Mouse (Mus musculus) hindbrain, embryonic 16.5 days (tissue): ENCODE results near the gene Galnt7. TPM values are rescaled to one million over a fixed set of nuclear protein-coding genes. Genes with fewer than 3 reads are reported as not detected.
A peak's percentile ranks its signal among the peaks of the same experiment; 100 is the strongest.
"Not testable (repeated sequence)": the region's sequence is repeated elsewhere in the genome, so short reads cannot be mapped to it uniquely, and the experiment has no call there.

Source experiments
- ATAC-seq: fragments of 200-750 bp; cut with Nextera tagmentation; 2 replicates; pipeline ENCODE4 v1.8.0; 2017; ENCODE audit warnings: moderate TSS enrichment, moderate library complexity
- H3K27ac ChIP-seq: fragments of 300-500 bp; sonication (generic); 2 replicates; pipeline ENCODE4 v1.5.1; 2014; ENCODE audit warnings: low read depth, mild to moderate bottlenecking, control low read depth, low read length, moderate library complexity
- H3K27me3 ChIP-seq: fragments of 300-500 bp; sonication (generic); replicated peaks from 2 replicates; pipeline ENCODE4 v1.6.1; 2014; ENCODE audit warnings: low read length; ENCODE audit not compliant: control insufficient read depth, insufficient read depth
- H3K36me3 ChIP-seq: fragments of 300-500 bp; sonication (generic); 2 replicates; pipeline ENCODE4 v1.6.1; 2014; ENCODE audit warnings: mild to moderate bottlenecking, low read length, moderate library complexity, mixed read lengths; ENCODE audit not compliant: control insufficient read depth, insufficient read depth
- H3K4me1 ChIP-seq: fragments of 300-500 bp; sonication (generic); 2 replicates; pipeline ENCODE4 v1.6.1; 2014; ENCODE audit warnings: low read depth, low read length; ENCODE audit not compliant: control insufficient read depth, insufficient read depth
- H3K4me2 ChIP-seq: fragments of 300-500 bp; sonication (generic); 2 replicates; pipeline ENCODE4 v1.6.1; 2014; ENCODE audit warnings: mild to moderate bottlenecking, low read length, control low read depth, moderate library complexity
- H3K4me3 ChIP-seq: fragments of 300-500 bp; sonication (generic); 2 replicates; pipeline ENCODE4 v1.5.1; 2014; ENCODE audit warnings: mild to moderate bottlenecking, low read length, control low read depth, moderate library complexity
- H3K9ac ChIP-seq: fragments of 300-500 bp; sonication (generic); 2 replicates; pipeline ENCODE4 v1.6.1; 2014; ENCODE audit warnings: low read depth, mild to moderate bottlenecking, control low read depth, low read length, moderate library complexity
- H3K9me3 ChIP-seq: fragments of 300-500 bp; sonication (generic); 2 replicates; pipeline ENCODE4 v1.6.1; 2014; ENCODE audit warnings: mild to moderate bottlenecking, low read length, moderate library complexity; ENCODE audit not compliant: control insufficient read depth
- WGBS: fragments of 180-500 bp; shearing (Covaris S2); extraction: QIAGEN DNeasy Blood & Tissue Kit; methylation state at CpG from one replicate; pipeline ENCODE4 v1.1.7; 2014; 5-methylcytosine and 5-hydroxymethylcytosine counted together
- polyA plus RNA-seq: library from polyadenylated mRNA; unstranded; fragments of >200 nt; fragmentation: Nextera tagmentation; extraction: Ambion mirVana; gene quantifications from 2 replicates; pipeline ENCODE4 v1.2.1, GENCODE M21; 2015

Galnt7 gene
- polyA plus RNA-seq, 1 experiment from 2014 or later: 11.1 TPM

- H3K9me3 ChIP-seq: no peaks in the 10 kb centered on the region
- no peak overlapping the region for H3K4me3 ChIP-seq
- H3K4me2 ChIP-seq: no peak overlapping the region
- ATAC-seq: peak; percentile 63
- H3K9ac ChIP-seq: no peak overlapping the region
- H3K27ac ChIP-seq: no peak overlapping the region
- no peaks in the 10 kb centered on the region for H3K27me3 ChIP-seq
- WGBS: 38% methylated on average over 15 of the region's 15 CpGs
- H3K4me1 ChIP-seq: no peaks in the 10 kb centered on the region
- H3K36me3 ChIP-seq: peaks cover 3% of the 10 kb centered on the region; the same call in 1 of the 2 replicates
Measured at GRCm38 (mm10) chr8:57530666-57531349, 122.0 kb downstream of the Galnt7 start.

GRCm38 (mm10) chr8:57530238-57530637 lies 122.6 kb downstream of the Galnt7 start:
- Histone ChIP-seq H3K27ac (no peak overlapping the region), H3K4me3 (no peak overlapping the region), H3K4me1 (no peaks in the 10 kb centered on the region), H3K36me3 (peaks cover 3% of the 10 kb centered on the region; the same call in 1 of the 2 replicates), H3K4me2 (no peak overlapping the region), H3K9me3 (no peaks in the 10 kb centered on the region), H3K9ac (no peak overlapping the region), H3K27me3 (no peaks in the 10 kb centered on the region)
- 88% methylated on average over 13 of the region's 13 CpGs for WGBS
- no peak for ATAC-seq

- H3K27ac ChIP-seq: no peak overlapping the region
- no peak overlapping the region for H3K4me3 ChIP-seq
- H3K4me1 ChIP-seq: no peaks in the 10 kb centered on the region
- no peak overlapping the region for H3K9ac ChIP-seq
- 92% methylated on average over 1 of the region's 1 CpGs for WGBS
- no peaks in the 10 kb centered on the region for H3K36me3 ChIP-seq
- no peak overlapping the region for H3K4me2 ChIP-seq
- H3K9me3 ChIP-seq: no peaks in the 10 kb centered on the region
- no peak for ATAC-seq
- no peaks in the 10 kb centered on the region for H3K27me3 ChIP-seq
Measured at GRCm38 (mm10) chr8:57528036-57528435, 124.8 kb downstream of the Galnt7 start.

DNA sequence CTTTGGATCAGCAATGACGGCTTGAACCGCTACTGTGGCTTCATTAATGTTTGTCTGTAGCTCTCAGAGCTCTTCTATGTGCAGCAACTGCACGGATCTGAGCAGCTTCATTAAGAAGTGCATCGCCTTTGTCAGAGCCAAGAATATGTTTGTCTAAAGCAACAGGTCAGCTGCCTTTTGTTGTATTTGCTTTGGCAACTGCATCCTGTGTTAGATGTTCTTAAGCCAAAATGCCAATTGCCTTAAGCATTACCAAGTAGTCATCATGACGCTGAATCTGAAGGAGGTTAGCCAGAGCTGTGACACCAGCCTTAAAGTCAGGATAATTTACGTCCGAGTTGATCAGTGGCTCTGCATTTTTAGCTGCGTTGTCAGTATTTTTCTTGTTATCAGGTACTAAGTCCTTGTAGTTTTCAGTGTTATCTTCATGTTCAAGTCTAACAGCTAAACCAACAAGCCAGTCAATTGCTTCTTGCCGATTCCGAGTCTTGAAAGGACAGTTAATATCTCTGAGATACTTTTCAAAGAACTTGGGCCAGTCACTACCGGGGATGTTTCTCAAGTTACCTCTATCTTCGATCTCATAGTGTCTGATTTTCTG lies 132.5 kb downstream of the Galnt7 start:
- Histone ChIP-seq H3K4me3 (no peak overlapping the region), H3K4me1 (no peaks in the 10 kb centered on the region), H3K4me2 (no peak overlapping the region), H3K27ac (no peak overlapping the region), H3K9ac (no peak overlapping the region), H3K36me3 (no peaks in the 10 kb centered on the region), H3K27me3 (no peaks in the 10 kb centered on the region), H3K9me3 (no peaks in the 10 kb centered on the region)
- ATAC-seq: no peak
- WGBS: 85% methylated on average over 12 of the region's 12 CpGs

- Histone ChIP-seq H3K4me1 (peaks cover 2% of the 10 kb centered on the region; the same call in 1 of the 2 replicates), H3K4me2 (no peak overlapping the region), H3K27ac (no peak overlapping the region), H3K4me3 (no peak overlapping the region), H3K27me3 (no peaks in the 10 kb centered on the region), H3K9me3 (no peaks in the 10 kb centered on the region), H3K9ac (no peak overlapping the region), H3K36me3 (no peaks in the 10 kb centered on the region)
- no peak for ATAC-seq
- WGBS: 92% methylated on average over 3 of the region's 3 CpGs
Measured at GRCm38 (mm10) chr8:57517723-57518122, 135.1 kb downstream of the Galnt7 start.

- not testable (repeated sequence) for H3K9me3 ChIP-seq, H3K27ac ChIP-seq, H3K4me3 ChIP-seq, H3K9ac ChIP-seq, ATAC-seq, H3K4me2 ChIP-seq, H3K36me3 ChIP-seq, H3K27me3 ChIP-seq, H3K4me1 ChIP-seq
- 96% methylated on average over 4 of the region's 5 CpGs for WGBS
Measured at GRCm38 (mm10) chr8:57516685-57517084, 136.1 kb downstream of the Galnt7 start.

- WGBS: 30% methylated on average over 10 of the region's 10 CpGs
- H3K9me3 ChIP-seq, H3K27ac ChIP-seq, H3K36me3 ChIP-seq, H3K27me3 ChIP-seq, ATAC-seq, H3K9ac ChIP-seq, H3K4me1 ChIP-seq: not testable (repeated sequence)
- peak overlapping the region; percentile 81 for H3K4me2 ChIP-seq
- H3K4me3 ChIP-seq: peak overlapping the region; percentile 82
Measured at GRCm38 (mm10) chr8:57513178-57513661, 139.6 kb downstream of the Galnt7 start.

DNA sequence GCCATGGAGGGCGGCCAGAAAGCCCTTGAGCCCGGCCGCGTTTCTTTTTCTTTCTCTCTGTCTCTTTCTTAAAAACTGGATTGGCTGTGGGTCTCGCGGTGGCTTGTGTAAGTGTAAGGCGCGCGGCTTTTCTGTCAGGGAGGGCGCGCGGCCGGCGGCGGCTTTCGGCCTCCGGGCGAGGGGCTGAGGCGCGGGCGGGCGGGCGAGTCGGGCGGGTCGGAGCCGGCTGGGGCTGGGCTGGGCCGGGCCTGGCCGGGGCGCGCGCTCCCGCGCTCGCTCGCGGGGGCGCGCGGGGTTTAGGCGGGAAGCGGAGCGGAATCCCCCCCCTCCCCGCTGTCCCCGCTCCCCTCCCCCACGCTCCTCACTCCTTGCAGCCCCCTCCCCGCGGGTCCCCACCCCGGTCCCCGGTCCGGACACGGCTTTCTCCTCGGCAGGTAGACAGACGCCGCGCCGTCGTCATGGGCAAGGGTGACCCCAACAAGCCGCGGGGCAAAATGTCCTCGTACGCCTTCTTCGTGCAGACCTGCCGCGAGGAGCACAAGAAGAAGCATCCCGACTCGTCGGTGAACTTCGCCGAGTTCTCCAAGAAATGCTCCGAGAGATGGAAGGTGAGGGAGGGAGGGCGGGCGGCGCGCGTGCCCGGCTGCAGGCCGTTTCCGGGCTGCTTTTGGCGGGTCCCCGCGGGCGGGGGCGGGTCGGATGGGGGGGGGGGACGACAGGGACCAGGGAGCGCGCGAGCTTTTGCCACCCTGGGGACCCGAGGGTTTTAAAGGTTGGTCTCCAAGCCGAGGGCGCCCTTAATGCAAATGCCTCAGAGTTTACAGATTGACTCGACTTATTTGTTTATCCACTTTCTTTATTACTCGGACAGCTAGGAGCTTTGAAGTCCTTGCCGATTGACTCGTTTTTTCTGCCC lies 140.4 kb downstream of the Galnt7 start:
- Histone ChIP-seq H3K9ac (peak overlapping the region; percentile 78), H3K27me3 (no peaks in the 10 kb centered on the region), H3K4me2 (peak overlapping the region; percentile 81), H3K27ac (peak overlapping the region; percentile 98), H3K4me1 (peaks cover 2% of the 10 kb centered on the region; the same call in 1 of the 2 replicates), H3K4me3 (peak overlapping the region; percentile 82), H3K36me3 (no peaks in the 10 kb centered on the region), H3K9me3 (no peaks in the 10 kb centered on the region)
- under 1% methylated on average over 57 of the region's 96 CpGs for WGBS
- peak; percentile 34 for ATAC-seq
